Mouse (Mus musculus) midbrain, postnatal 0 days (tissue): ENCODE measurements around the gene Chrm4. TPM values are rescaled to one million over a fixed set of nuclear protein-coding genes. Genes with fewer than 3 reads are reported as not detected.

ENCODE experiments used
- ATAC-seq: fragments of 200-750 bp; cut with Nextera tagmentation; 2 replicates; pipeline ENCODE4 v1.8.0; 2017; ENCODE audit warnings: moderate number of reproducible peaks, mild to moderate bottlenecking, moderate TSS enrichment, moderate library complexity; ENCODE audit not compliant: low FRiP score
- DNase-seq: peaks from one replicate; pipeline ENCODE4 v3.0.0-alpha.2; 2015; ENCODE audit warnings: low spot score
- H3K27ac ChIP-seq: fragments of 300-500 bp; sonication (generic); 2 replicates; pipeline ENCODE4 v1.5.1; 2014; ENCODE audit warnings: low read depth, mild to moderate bottlenecking, low read length, mixed read lengths
- H3K27me3 ChIP-seq: fragments of 300-500 bp; sonication (generic); 2 replicates; pipeline ENCODE4 v1.6.1; 2014; ENCODE audit warnings: low read length, control low read depth, mixed read lengths; ENCODE audit not compliant: insufficient read depth
- H3K36me3 ChIP-seq: fragments of 300-500 bp; sonication (generic); 2 replicates; pipeline ENCODE4 v1.6.1; 2014; ENCODE audit warnings: low read length, control low read depth, mixed read lengths; ENCODE audit not compliant: insufficient read depth
- H3K4me1 ChIP-seq: fragments of 300-500 bp; sonication (generic); 2 replicates; pipeline ENCODE4 v1.6.1; 2014; ENCODE audit warnings: mild to moderate bottlenecking, control low read depth, antibody characterized with exemption, low read length, mixed read lengths; ENCODE audit not compliant: insufficient read depth
- H3K4me2 ChIP-seq: fragments of 300-500 bp; sonication (generic); 2 replicates; pipeline ENCODE4 v1.6.1; 2014; ENCODE audit warnings: low read depth, mild to moderate bottlenecking, low read length, mixed read lengths; ENCODE audit not compliant: poor library complexity, severe bottlenecking
- H3K4me3 ChIP-seq: fragments of 300-500 bp; sonication (generic); 2 replicates; pipeline ENCODE4 v1.5.1; 2014; ENCODE audit warnings: low read depth, mild to moderate bottlenecking, low read length, moderate library complexity
- H3K9ac ChIP-seq: fragments of 300-500 bp; sonication (generic); replicated peaks from 2 replicates; pipeline ENCODE4 v1.6.1; 2014; ENCODE audit warnings: mild to moderate bottlenecking, low read length, moderate library complexity, mixed read lengths; ENCODE audit not compliant: poor library complexity, severe bottlenecking
- H3K9me3 ChIP-seq: fragments of 300-500 bp; sonication (generic); 2 replicates; pipeline ENCODE4 v1.6.1; 2016; ENCODE audit warnings: low read length, control low read depth
- CTCF ChIP-seq: IDR thresholded peaks from 2 replicates; pipeline ENCODE4 v1.5.1; 2016; ENCODE audit warnings: antibody characterized with exemption, mild to moderate bottlenecking
- WGBS: fragments of 180-500 bp; shearing (Covaris S2); extraction: QIAGEN DNeasy Blood & Tissue Kit; methylation state at CpG from one replicate; pipeline ENCODE4 v1.1.7; 2014; 5-methylcytosine and 5-hydroxymethylcytosine counted together
- polyA plus RNA-seq: library from polyadenylated mRNA; unstranded; fragments of >200 nt; fragmentation: Nextera tagmentation; extraction: Ambion mirVana; gene quantifications from 2 replicates; pipeline ENCODE4 v1.2.1, GENCODE M21; 2015
- total RNA-seq: library from RNA; depleted of rRNA; stranded (reverse); fragments of >200 nt; gene quantifications from 2 replicates; pipeline ENCODE4 v1.2.3, GENCODE M21; 2014

The Chrm4 gene
- total and polyA plus RNA-seq, 2 experiments from 2014 or later = 0.25 to 1.8 TPM

GRCm38 (mm10) chr2:91965417-91965816, 38.4 kb downstream of the Chrm4 start:
- DNase-seq (no peak), ATAC-seq (no peak)
- no peak overlapping the region for H3K27ac ChIP-seq
- H3K9me3 ChIP-seq = no peaks in the 10 kb centered on the region
- H3K4me2 ChIP-seq = 0 out of 2 replicates have a peak overlapping the region, but pooled peaks have one; percentile 18
- H3K9ac ChIP-seq = no peak overlapping the region; the same call in 1 of the 2 replicates
- H3K27me3 ChIP-seq = no peaks in the 10 kb centered on the region
- peaks cover 9% of the 10 kb centered on the region; the same call in 1 of the 2 replicates for H3K4me1 ChIP-seq
- TF ChIP-seq CTCF = no peak
- WGBS = 26% methylated on average over 20 of the region's 20 CpGs
- peak overlapping the region; percentile 2; the same call in 1 of the 2 replicates for H3K4me3 ChIP-seq
- no peaks in the 10 kb centered on the region for H3K36me3 ChIP-seq

DNA sequence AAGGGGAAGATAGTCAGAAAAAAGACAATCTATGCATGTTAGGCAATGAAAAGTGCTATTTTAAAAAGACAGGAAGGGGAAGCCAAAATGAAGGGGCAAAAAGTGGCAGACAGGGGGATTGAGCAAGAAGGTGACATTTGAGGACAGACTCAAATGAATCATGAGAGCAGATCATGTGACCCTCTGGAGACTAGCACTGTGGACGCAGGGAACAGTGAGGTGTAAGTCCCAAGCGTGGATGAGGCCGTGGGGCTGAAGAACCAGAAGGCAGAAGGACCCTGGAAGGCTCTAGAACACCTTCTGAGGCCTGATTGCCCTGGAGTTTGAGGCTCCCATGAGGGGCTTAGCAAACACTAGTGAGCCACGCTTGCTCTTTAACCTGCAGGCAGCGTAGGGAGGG, 39.3 kb downstream of the Chrm4 start:
- H3K27ac ChIP-seq = no peak overlapping the region
- no peak overlapping the region for H3K4me2 ChIP-seq
- peaks cover 13% of the 10 kb centered on the region; the same call in 1 of the 2 replicates for H3K4me1 ChIP-seq
- no peak overlapping the region for H3K4me3 ChIP-seq
- H3K9ac ChIP-seq = no peak overlapping the region
- TF ChIP-seq CTCF = no peak
- ATAC-seq = no peak
- no peak for DNase-seq
- no peaks in the 10 kb centered on the region for H3K9me3 ChIP-seq
- 90% methylated on average over 5 of the region's 5 CpGs for WGBS
- H3K36me3 ChIP-seq = no peaks in the 10 kb centered on the region
- H3K27me3 ChIP-seq = no peaks in the 10 kb centered on the region

GRCm38 (mm10) chr2:91967962-91968361, 40.9 kb downstream of the Chrm4 start:
- no peaks in the 10 kb centered on the region for H3K9me3 ChIP-seq
- DNase-seq (no peak), ATAC-seq (no peak)
- H3K4me3 ChIP-seq = no peak overlapping the region
- no peak overlapping the region for H3K9ac ChIP-seq
- H3K4me1 ChIP-seq = peaks cover 11% of the 10 kb centered on the region; the same call in 1 of the 2 replicates
- WGBS = 71% methylated on average over 11 of the region's 11 CpGs
- no peak overlapping the region for H3K4me2 ChIP-seq
- H3K27ac ChIP-seq = no peak overlapping the region
- H3K36me3 ChIP-seq = no peaks in the 10 kb centered on the region
- no peaks in the 10 kb centered on the region for H3K27me3 ChIP-seq
- no peak for TF ChIP-seq CTCF

DNA sequence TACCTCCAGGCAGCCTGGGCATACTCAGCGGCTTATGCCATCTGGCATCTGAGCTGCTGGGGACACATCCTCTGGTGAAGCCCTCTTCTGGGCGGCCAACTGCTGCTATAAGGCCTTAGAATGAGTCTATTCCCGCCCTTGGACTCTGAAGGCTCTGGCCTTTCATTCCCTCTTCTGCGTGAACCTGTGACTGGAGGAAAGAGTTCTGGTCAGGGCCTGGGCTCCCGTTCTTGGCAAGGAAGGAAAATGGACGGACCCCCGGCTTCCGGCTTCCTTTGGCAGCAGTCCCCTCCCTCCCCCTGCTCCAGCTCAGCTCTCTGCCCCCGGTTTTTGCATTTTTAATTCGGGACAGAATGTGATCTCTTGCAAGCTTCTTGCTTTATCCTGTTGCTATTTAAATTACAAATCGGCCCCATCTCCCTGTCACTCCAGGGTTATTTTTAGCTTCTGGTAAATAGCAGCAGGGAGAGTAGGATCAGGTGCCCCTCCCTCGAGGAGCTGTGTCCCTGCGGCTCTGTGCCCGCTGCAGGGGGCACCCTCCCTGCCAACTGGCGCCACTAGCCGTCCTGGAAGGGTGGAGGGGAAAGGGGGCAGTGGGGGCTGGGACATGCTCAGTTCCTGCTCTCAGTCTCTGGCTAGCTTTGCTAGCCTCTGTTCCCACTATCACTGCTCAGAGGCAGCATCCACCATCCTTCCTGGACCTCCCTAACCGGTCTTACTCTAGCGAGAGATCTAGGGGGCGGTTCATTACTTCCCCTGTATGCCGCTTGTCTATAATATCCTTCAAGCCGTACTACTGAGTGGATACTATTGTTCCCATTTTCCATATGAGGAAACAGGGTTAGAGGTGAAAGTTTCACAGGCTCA, 44.4 kb downstream of the Chrm4 start:
- Histone ChIP-seq H3K36me3 (no peaks in the 10 kb centered on the region), H3K27me3 (peaks cover 9% of the 10 kb centered on the region), H3K9me3 (no peaks in the 10 kb centered on the region), H3K4me3 (no peak overlapping the region), H3K4me2 (peak overlapping the region; percentile 13; the same call in 1 of the 2 replicates), H3K4me1 (peaks cover 11% of the 10 kb centered on the region; the same call in 1 of the 2 replicates), H3K9ac (peak overlapping the region; percentile 24; the same call in 1 of the 2 replicates), H3K27ac (peak overlapping the region; percentile 76)
- no peak for TF ChIP-seq CTCF
- DNase-seq (peak; percentile 77), ATAC-seq (peak; percentile 52)
- WGBS = 11% methylated on average over 21 of the region's 21 CpGs

DNA sequence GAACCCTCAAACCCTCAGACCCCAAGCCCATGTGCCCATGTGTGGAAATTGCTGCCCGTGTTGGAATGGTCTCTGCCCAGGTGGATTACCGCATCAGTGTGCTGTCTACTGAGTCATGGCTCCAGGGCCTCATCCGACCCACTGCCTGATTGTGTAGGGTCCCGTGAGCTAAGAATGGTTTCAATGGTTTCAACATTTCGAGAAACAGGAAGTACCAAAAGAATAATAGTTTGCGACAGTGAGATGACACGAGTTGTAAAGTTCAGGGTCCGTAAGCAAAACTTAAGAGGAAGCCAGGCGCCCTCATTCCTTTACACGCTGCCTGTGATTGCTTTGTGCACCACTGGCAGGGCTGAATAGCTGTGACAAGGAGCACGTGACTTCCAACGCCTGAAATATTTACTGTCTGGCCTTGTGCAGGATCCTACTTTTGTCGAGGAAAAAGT, 45.1 kb downstream of the Chrm4 start:
- Histone ChIP-seq H3K36me3 (no peaks in the 10 kb centered on the region), H3K9ac (no peak overlapping the region), H3K9me3 (no peaks in the 10 kb centered on the region), H3K4me2 (no peak overlapping the region), H3K4me3 (no peak overlapping the region), H3K4me1 (peaks cover 11% of the 10 kb centered on the region; the same call in 1 of the 2 replicates), H3K27ac (peak overlapping the region; percentile 76; the same call in 1 of the 2 replicates), H3K27me3 (peaks cover 14% of the 10 kb centered on the region)
- DNase-seq = no peak
- ATAC-seq = no peak
- WGBS = 46% methylated on average over 13 of the region's 13 CpGs
- no peak for TF ChIP-seq CTCF
